Mouse (Mus musculus) MEL (cell line): ENCODE measurements around the gene Lman2. TPM values are rescaled to one million over a fixed set of nuclear protein-coding genes. Genes with fewer than 3 reads are reported as not detected.

ENCODE experiments used
- DNase-seq: peaks from one replicate; pipeline ENCODE4 v3.0.0; 2011; ENCODE audit warnings: low read depth, low spot score
- H3K27ac ChIP-seq: 2 replicates; pipeline ENCODE4 v1.5.1; 2012; ENCODE audit warnings: low read depth, mild to moderate bottlenecking, control low read depth, low read length, moderate library complexity; ENCODE audit not compliant: control insufficient read depth
- H3K27me3 ChIP-seq, 2 experiments: fragments of 150-350 bp in 1 of 2; sonication (generic) in 1 of 2; 2 replicates each; pipeline ENCODE4 v1.6.1; 2012; ENCODE audit warnings: low read length in 2 of 2, mild to moderate bottlenecking in 2 of 2, improper control_type of control experiment in 1 of 2, moderate library complexity in 1 of 2; ENCODE audit not compliant: insufficient read depth in 2 of 2, control insufficient read depth in 1 of 2
- H3K36me3 ChIP-seq, 2 experiments: 2 replicates each; pipeline ENCODE4 v1.6.1; 2012 to 2014; ENCODE audit warnings: low read length in 2 of 2, improper control_type of control experiment in 1 of 2, inconsistent platforms in 1 of 2, mild to moderate bottlenecking in 1 of 2; ENCODE audit not compliant: insufficient read depth in 2 of 2, control insufficient read depth in 1 of 2
- H3K4me1 ChIP-seq, 2 experiments: fragments of 150-350 bp in 1 of 2; sonication (generic) in 1 of 2; 2 replicates each; pipeline ENCODE4 v1.6.1; 2012; ENCODE audit warnings: low read length in 2 of 2, improper control_type of control experiment in 1 of 2, mild to moderate bottlenecking in 1 of 2; ENCODE audit not compliant: insufficient read depth in 2 of 2, control insufficient read depth in 1 of 2
- H3K4me3 ChIP-seq, 2 experiments: fragments of 150-350 bp in 1 of 2; sonication (generic) in 1 of 2; 2 replicates each; pipeline ENCODE4 v1.5.1; 2012; ENCODE audit warnings: low read depth in 2 of 2, low read length in 2 of 2, mild to moderate bottlenecking in 2 of 2, moderate library complexity in 2 of 2, control low read depth in 1 of 2, improper control_type of control experiment in 1 of 2; ENCODE audit not compliant: control insufficient read depth in 1 of 2, insufficient read depth in 1 of 2
- H3K79me2 ChIP-seq: 2 replicates; pipeline ENCODE4 v1.6.1; 2012; ENCODE audit warnings: mild to moderate bottlenecking, low read length, moderate library complexity; ENCODE audit not compliant: control insufficient read depth, poor library complexity, insufficient read depth
- H3K9ac ChIP-seq: 2 replicates; pipeline ENCODE4 v1.6.1; 2012; ENCODE audit warnings: low read depth, mild to moderate bottlenecking, control low read depth, low read length, moderate library complexity; ENCODE audit not compliant: control insufficient read depth, poor library complexity, severe bottlenecking
- H3K9me3 ChIP-seq: fragments of 150-350 bp; sonication (generic); replicated peaks from 2 replicates; pipeline ENCODE4 v1.6.1; 2012; ENCODE audit warnings: mild to moderate bottlenecking, low read length, improper control_type of control experiment, moderate library complexity; ENCODE audit not compliant: insufficient read depth
- BHLHE40 ChIP-seq: IDR thresholded peaks from 2 replicates; pipeline ENCODE4 v1.6.1; 2012; ENCODE audit warnings: low read depth, mild to moderate bottlenecking, inconsistent platforms, low read length, improper control_type of control experiment, borderline replicate concordance
- CTCF ChIP-seq, 3 experiments: IDR thresholded peaks in 2 of 3; conservative IDR thresholded peaks in 1 of 3; 2 replicates each; pipeline ENCODE4 v1.5.1; 2011 to 2012; ENCODE audit warnings: low read length in 3 of 3, low read depth in 2 of 3, mild to moderate bottlenecking in 2 of 3, improper control_type of control experiment in 1 of 3, inconsistent platforms in 1 of 3, mixed read lengths in 1 of 3, moderate library complexity in 1 of 3; ENCODE audit not compliant: control insufficient read depth in 1 of 3, insufficient read depth in 1 of 3, poor library complexity in 1 of 3, severe bottlenecking in 1 of 3
- E2F4 ChIP-seq: IDR thresholded peaks from 2 replicates; pipeline ENCODE4 v1.6.1; 2011; ENCODE audit warnings: low read depth, low read length, improper control_type of control experiment, borderline replicate concordance
- EP300 ChIP-seq, 2 experiments: IDR thresholded peaks; 2 replicates each; pipeline ENCODE4 v1.6.1; 2011; ENCODE audit warnings: improper control_type of control experiment in 2 of 2, low read length in 2 of 2, low read depth in 1 of 2, mild to moderate bottlenecking in 1 of 2
- GABPA ChIP-seq: IDR thresholded peaks from 2 replicates; pipeline ENCODE4 v1.6.1; 2012; ENCODE audit warnings: low read depth, mild to moderate bottlenecking, inconsistent platforms, low read length, improper control_type of control experiment, moderate library complexity
- GATA1 ChIP-seq: IDR thresholded peaks from 2 replicates; pipeline ENCODE4 v1.6.1; 2011; ENCODE audit warnings: low read depth, low read length, improper control_type of control experiment
- HCFC1 ChIP-seq: IDR thresholded peaks from 2 replicates; pipeline ENCODE4 v1.6.1; 2012; ENCODE audit warnings: low read depth, mild to moderate bottlenecking, inconsistent platforms, low read length, improper control_type of control experiment, moderate library complexity
- JUND ChIP-seq: IDR thresholded peaks from 2 replicates; pipeline ENCODE4 v1.6.1; 2011; ENCODE audit warnings: low read depth, mild to moderate bottlenecking, improper control_type of control experiment, low read length
- KAT2A ChIP-seq: conservative IDR thresholded peaks from 2 replicates; pipeline ENCODE4 v1.6.1; 2012; ENCODE audit warnings: low read depth, low read length, improper control_type of control experiment, inconsistent platforms
- MAFK ChIP-seq: IDR thresholded peaks from 2 replicates; pipeline ENCODE4 v1.6.1; 2011; ENCODE audit warnings: low read depth, mild to moderate bottlenecking, low read length, improper control_type of control experiment, borderline replicate concordance
- MEF2A ChIP-seq: IDR thresholded peaks from 2 replicates; pipeline ENCODE4 v1.6.1; 2014; ENCODE audit warnings: low read depth, mild to moderate bottlenecking, inconsistent platforms, low read length, improper control_type of control experiment; ENCODE audit not compliant: poor library complexity, insufficient replicate concordance, severe bottlenecking; ENCODE audit errors: extremely low read depth
- MYB ChIP-seq: IDR thresholded peaks from 2 replicates; pipeline ENCODE4 v1.6.1; 2011; ENCODE audit warnings: mild to moderate bottlenecking, low read depth, low read length, improper control_type of control experiment
- MYC ChIP-seq: IDR thresholded peaks from 2 replicates; pipeline ENCODE4 v1.6.1; 2011; ENCODE audit warnings: low read depth, mild to moderate bottlenecking, low read length, improper control_type of control experiment, moderate library complexity
- NELFE ChIP-seq: IDR thresholded peaks from 2 replicates; pipeline ENCODE4 v1.6.1; 2011; ENCODE audit warnings: low read depth, low read length, improper control_type of control experiment
- POLR2AphosphoS2 ChIP-seq: IDR thresholded peaks from 2 replicates; pipeline ENCODE4 v1.6.1; 2011; ENCODE audit warnings: low read length, improper control_type of control experiment
- RCOR1 ChIP-seq: IDR thresholded peaks from 2 replicates; pipeline ENCODE4 v1.6.1; 2012; ENCODE audit warnings: low read depth, mild to moderate bottlenecking, inconsistent platforms, low read length, improper control_type of control experiment
- SIN3A ChIP-seq: IDR thresholded peaks from 2 replicates; pipeline ENCODE4 v1.6.1; 2012; ENCODE audit warnings: low read length, improper control_type of control experiment, inconsistent platforms
- SMC3 ChIP-seq: IDR thresholded peaks from 2 replicates; pipeline ENCODE4 v1.6.1; 2011; ENCODE audit warnings: low read depth, low read length, improper control_type of control experiment
- TCF12 ChIP-seq: IDR thresholded peaks from 2 replicates; pipeline ENCODE4 v1.6.1; 2014; ENCODE audit warnings: low read depth, mild to moderate bottlenecking, inconsistent platforms, low read length, improper control_type of control experiment, moderate library complexity
- USF1 ChIP-seq: IDR thresholded peaks from 2 replicates; pipeline ENCODE4 v1.6.1; 2014; ENCODE audit warnings: low read depth, mild to moderate bottlenecking, inconsistent platforms, low read length, improper control_type of control experiment, moderate library complexity
- USF2 ChIP-seq, 2 experiments: IDR thresholded peaks; 2 replicates each; pipeline ENCODE4 v1.6.1; 2011 to 2012; ENCODE audit warnings: improper control_type of control experiment in 2 of 2, low read length in 2 of 2, borderline replicate concordance in 1 of 2, inconsistent platforms in 1 of 2, low read depth in 1 of 2, mild to moderate bottlenecking in 1 of 2; ENCODE audit not compliant: insufficient read depth in 1 of 2
- ZKSCAN1 ChIP-seq: IDR thresholded peaks from 2 replicates; pipeline ENCODE4 v1.6.1; 2012; ENCODE audit warnings: low read depth, mild to moderate bottlenecking, inconsistent platforms, low read length, improper control_type of control experiment, moderate library complexity
- polyA plus RNA-seq, 2 experiments: library from polyadenylated mRNA; stranded (reverse) in 1 of 2; unstranded in 1 of 2; fragments of >175 nt in 1 of 2; fragments of >200 nt in 1 of 2; gene quantifications; 2 replicates each; pipeline versions ENCODE4 v1.2.1 to v1.2.4; 2012; ENCODE audit warnings: low replicate concordance in 2 of 2, low read depth in 1 of 2; ENCODE audit not compliant: insufficient read length in 2 of 2, insufficient read depth in 1 of 2, missing spikeins in 1 of 2
- total RNA-seq: library from RNA; depleted of rRNA; stranded (reverse); fragments of 300-350 nt; gene quantifications from 2 replicates; pipeline ENCODE4 v1.2.3, GENCODE M21; 2012

Gene Lman2
- total and polyA plus RNA-seq, 3 experiments = 86.1 to 239 (median 145) TPM

DNA sequence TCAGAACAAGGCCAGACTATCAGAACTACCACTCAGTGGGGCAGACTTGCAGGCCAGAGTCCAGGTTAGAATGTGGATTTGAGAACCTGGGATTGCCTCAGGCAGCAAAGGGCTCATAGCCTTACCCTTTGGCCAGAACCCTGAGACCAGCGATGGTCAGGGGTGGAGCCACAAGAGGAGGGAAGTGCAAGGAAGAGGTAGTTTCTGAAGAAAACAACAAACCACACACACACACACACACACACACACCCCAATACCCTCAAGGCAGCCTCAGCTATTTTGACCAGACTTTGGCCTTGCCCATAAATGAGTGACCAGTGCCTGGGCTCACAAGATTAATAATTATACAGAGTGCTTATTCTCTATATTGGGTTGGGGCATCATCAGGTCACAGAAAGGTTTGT is 29.0 kb upstream of the Lman2 start:
- no peak overlapping the region for H3K9ac ChIP-seq
- H3K36me3 ChIP-seq = no peaks in the 10 kb centered on the region

GRCm38 (mm10) chr13:55390644-55391043 is 28.1 kb upstream of the Lman2 start:
- no peak for DNase-seq

More for the DNA sequence above, 29.0 kb upstream of the Lman2 start:
- H3K79me2 ChIP-seq = no peaks in the 10 kb centered on the region
- H3K4me3 ChIP-seq = no peak overlapping the region
- H3K9me3 ChIP-seq = no peaks in the 10 kb centered on the region
- no peaks in the 10 kb centered on the region for H3K27me3 ChIP-seq
- H3K4me1 ChIP-seq = no peaks in the 10 kb centered on the region
- DNase-seq = no peak
- no peak overlapping the region for H3K27ac ChIP-seq
- TF ChIP-seq E2F4 (no peak), SIN3A (no peak), MAFK (no peak), KAT2A (no peak), RCOR1 (no peak), MEF2A (no peak), NELFE (no peak), TCF12 (no peak), EP300 (IDR thresholded peaks at IDR 0.05; ENCODE audit: low read depth in 1 of 2, low read length in 2 of 2) (no peak), JUND (no peak), USF1 (no peak)
- TF ChIP-seq, all 39 proteins: peak for 0

GRCm38 (mm10) chr13:55381790-55382189 is 19.2 kb upstream of the Lman2 start:
- Histone ChIP-seq H3K4me1 (no peaks in the 10 kb centered on the region), H3K9me3 (no peaks in the 10 kb centered on the region), H3K79me2 (no peaks in the 10 kb centered on the region), H3K27ac (no peak overlapping the region), H3K9ac (no peak overlapping the region), H3K36me3 (no peaks in the 10 kb centered on the region; a peak in 1 of 4 replicates), H3K27me3 (no peaks in the 10 kb centered on the region), H3K4me3 (no peak overlapping the region)
- no peak for DNase-seq
- TF ChIP-seq MYB = no peak
- peak; percentile 64; the same call in 1 of the 2 replicates for TF ChIP-seq ZKSCAN1
- no peak for TF ChIP-seq CTCF (IDR thresholded peaks at IDR 0.05 in 2 of 3, conservative IDR thresholded peaks at IDR 0.05 in 1 of 3; ENCODE audit: control insufficient read depth in 1 of 3, insufficient read depth in 1 of 3, low read depth in 2 of 3, low read length in 3 of 3, poor library complexity in 1 of 3, severe bottlenecking in 1 of 3)

More at GRCm38 (mm10) chr13:55390644-55391043, 28.1 kb upstream of the Lman2 start:
- no peak overlapping the region for H3K27ac ChIP-seq
- no peak overlapping the region for H3K9ac ChIP-seq
- no peak for TF ChIP-seq GABPA
- TF ChIP-seq BHLHE40 = no peak
- TF ChIP-seq MEF2A = no peak
- no peak for TF ChIP-seq MYC
- TF ChIP-seq KAT2A = no peak
- TF ChIP-seq POLR2AphosphoS2 = no peak
- no peak for TF ChIP-seq USF2 (IDR thresholded peaks at IDR 0.05; ENCODE audit: borderline replicate concordance in 1 of 2, insufficient read depth in 1 of 2, low read depth in 1 of 2, low read length in 2 of 2)
- no peak for TF ChIP-seq GATA1
- TF ChIP-seq HCFC1 = no peak
- no peak for TF ChIP-seq SMC3
- no peaks in the 10 kb centered on the region for H3K27me3 ChIP-seq
- H3K36me3 ChIP-seq = no peaks in the 10 kb centered on the region
- H3K9me3 ChIP-seq = no peaks in the 10 kb centered on the region
- no peaks in the 10 kb centered on the region for H3K4me1 ChIP-seq
- no peak overlapping the region for H3K4me3 ChIP-seq
- no peaks in the 10 kb centered on the region for H3K79me2 ChIP-seq
